Mouse (Mus musculus): Measurements from ENCODE around the gene Adk. TPM values are rescaled to one million over a fixed set of nuclear protein-coding genes. Genes with fewer than 3 reads are reported as not detected.
A peak's percentile ranks its signal among the peaks of the same experiment; 100 is the strongest.

Adk gene
- total RNA-seq, 1 experiment from 2014 or later, result 47.3 TPM

- no peak for ATAC-seq (replicated peaks; ENCODE audit: insufficient number of reproducible peaks, low FRiP score, low TSS enrichment, poor library complexity, severe bottlenecking)
Observed at GRCm38 (mm10) chr14:21286274-21286673, 233.9 kb downstream of the Adk start.

GRCm38 (mm10) chr14:21287726-21288442 is 235.5 kb downstream of the Adk start:
- no peak for ATAC-seq (replicated peaks; ENCODE audit: insufficient number of reproducible peaks, low FRiP score, low TSS enrichment, poor library complexity, severe bottlenecking)

GRCm38 (mm10) chr14:21299743-21300142 is 247.4 kb downstream of the Adk start:
- ATAC-seq (replicated peaks; ENCODE audit: insufficient number of reproducible peaks, low FRiP score, low TSS enrichment, poor library complexity, severe bottlenecking), result no peak

GRCm38 (mm10) chr14:21304815-21305214 is 252.4 kb downstream of the Adk start:
- ATAC-seq (replicated peaks; ENCODE audit: insufficient number of reproducible peaks, low FRiP score, low TSS enrichment, poor library complexity, severe bottlenecking), result no peak

- ATAC-seq (replicated peaks; ENCODE audit: insufficient number of reproducible peaks, low FRiP score, low TSS enrichment, poor library complexity, severe bottlenecking), result no peak
Observed at GRCm38 (mm10) chr14:21308349-21308936, 256.1 kb downstream of the Adk start.

GRCm38 (mm10) chr14:21310530-21310929 is 258.2 kb downstream of the Adk start:
- no peak for ATAC-seq (replicated peaks; ENCODE audit: insufficient number of reproducible peaks, low FRiP score, low TSS enrichment, poor library complexity, severe bottlenecking)

- ATAC-seq (replicated peaks; ENCODE audit: insufficient number of reproducible peaks, low FRiP score, low TSS enrichment, poor library complexity, severe bottlenecking), result no peak
Observed at GRCm38 (mm10) chr14:21313561-21314342, 261.4 kb downstream of the Adk start.

GRCm38 (mm10) chr14:21314466-21314865 is 262.1 kb downstream of the Adk start:
- ATAC-seq (replicated peaks; ENCODE audit: insufficient number of reproducible peaks, low FRiP score, low TSS enrichment, poor library complexity, severe bottlenecking), result no peak

GRCm38 (mm10) chr14:21334826-21335225 is 282.5 kb downstream of the Adk start:
- no peak for ATAC-seq (replicated peaks; ENCODE audit: insufficient number of reproducible peaks, low FRiP score, low TSS enrichment, poor library complexity, severe bottlenecking)

- 0 out of 2 replicates have a peak, but pooled peaks have one; percentile 31 for ATAC-seq (replicated peaks; ENCODE audit: insufficient number of reproducible peaks, low FRiP score, low TSS enrichment, poor library complexity, severe bottlenecking)
Observed at GRCm38 (mm10) chr14:21335691-21336314, 283.4 kb downstream of the Adk start.

GRCm38 (mm10) chr14:21337948-21338347 is 285.6 kb downstream of the Adk start:
- no peak for ATAC-seq (replicated peaks; ENCODE audit: insufficient number of reproducible peaks, low FRiP score, low TSS enrichment, poor library complexity, severe bottlenecking)

- no peak for ATAC-seq (replicated peaks; ENCODE audit: insufficient number of reproducible peaks, low FRiP score, low TSS enrichment, poor library complexity, severe bottlenecking)
Observed at GRCm38 (mm10) chr14:21341195-21341594, 288.8 kb downstream of the Adk start.

GRCm38 (mm10) chr14:21342984-21343383 is 290.6 kb downstream of the Adk start:
- no peak for ATAC-seq (replicated peaks; ENCODE audit: insufficient number of reproducible peaks, low FRiP score, low TSS enrichment, poor library complexity, severe bottlenecking)

GRCm38 (mm10) chr14:21344896-21345295 is 292.5 kb downstream of the Adk start:
- ATAC-seq (replicated peaks; ENCODE audit: insufficient number of reproducible peaks, low FRiP score, low TSS enrichment, poor library complexity, severe bottlenecking), result no peak

- ATAC-seq (replicated peaks; ENCODE audit: insufficient number of reproducible peaks, low FRiP score, low TSS enrichment, poor library complexity, severe bottlenecking), result no peak
Observed at GRCm38 (mm10) chr14:21348611-21349260, 296.4 kb downstream of the Adk start.

- no peak for ATAC-seq (replicated peaks; ENCODE audit: insufficient number of reproducible peaks, low FRiP score, low TSS enrichment, poor library complexity, severe bottlenecking)
Observed at GRCm38 (mm10) chr14:21351646-21352045, 299.3 kb downstream of the Adk start.

GRCm38 (mm10) chr14:21356286-21356685 is 303.9 kb downstream of the Adk start:
- ATAC-seq (replicated peaks; ENCODE audit: insufficient number of reproducible peaks, low FRiP score, low TSS enrichment, poor library complexity, severe bottlenecking), result no peak

- no peak for ATAC-seq (replicated peaks; ENCODE audit: insufficient number of reproducible peaks, low FRiP score, low TSS enrichment, poor library complexity, severe bottlenecking)
Observed at GRCm38 (mm10) chr14:21359207-21359895, 307.0 kb downstream of the Adk start.
